Mouse (Mus musculus): ENCODE measurements around the gene Rad52.

Gene Rad52

GRCm38 (mm10) chr6:119902204-119903080 lies at the start of gene Rad52:
Gene Rad52, plus strand, starts transcription at chr6:119902698.
- peak; percentile 89 for DNase-seq (ENCODE audit: low spot score)

GRCm38 (mm10) chr6:119854156-119854555 lies 48.3 kb upstream of the Rad52 start:
- no peak for DNase-seq (ENCODE audit: low spot score)

DNA sequence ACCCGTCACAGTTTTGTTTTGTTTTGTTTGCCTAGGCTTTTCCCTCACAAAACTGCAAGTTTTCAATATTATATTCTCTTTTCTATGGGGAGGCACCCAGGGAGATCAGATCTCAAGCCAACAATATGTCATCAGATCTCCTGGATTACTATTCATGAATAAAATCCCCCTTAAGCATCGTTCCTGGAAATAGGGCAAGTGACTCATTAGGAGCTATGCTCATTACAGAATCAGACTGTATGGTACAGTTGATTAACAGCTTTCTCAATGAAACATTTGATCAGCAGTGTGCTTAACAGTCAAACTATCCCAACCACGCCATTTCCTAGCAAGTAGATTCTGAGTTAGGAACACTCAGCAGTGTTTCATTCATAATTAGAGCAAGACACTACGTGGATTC lies 47.0 kb upstream of the Rad52 start:
- DNase-seq (ENCODE audit: low spot score) = no peak

DNA sequence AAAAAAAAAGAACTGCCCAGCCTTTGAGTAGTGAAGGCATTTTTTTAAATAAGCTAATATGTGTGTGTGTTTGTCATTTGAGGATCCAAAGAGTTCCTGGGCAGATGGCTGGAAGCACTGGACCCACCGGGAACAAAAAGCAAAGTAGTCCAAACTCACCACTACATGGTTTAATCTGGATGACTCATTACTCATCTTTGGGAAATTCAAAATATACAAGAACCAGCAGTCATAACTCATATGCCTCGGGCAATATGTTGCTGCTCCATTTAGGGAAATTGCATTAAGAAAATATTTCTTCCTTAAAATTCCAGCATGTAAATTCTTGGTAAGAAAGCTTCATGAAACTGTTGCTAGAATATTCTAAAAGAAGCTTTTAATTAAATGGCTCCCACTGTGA lies 42.3 kb upstream of the Rad52 start:
- no peak for DNase-seq (ENCODE audit: low spot score)

GRCm38 (mm10) chr6:119861519-119861918 lies 41.0 kb upstream of the Rad52 start:
- DNase-seq (ENCODE audit: low spot score) = no peak

- DNase-seq (ENCODE audit: low spot score) = peak; percentile 23
Observed at GRCm38 (mm10) chr6:119864341-119865034, 38.0 kb upstream of the Rad52 start.

DNA sequence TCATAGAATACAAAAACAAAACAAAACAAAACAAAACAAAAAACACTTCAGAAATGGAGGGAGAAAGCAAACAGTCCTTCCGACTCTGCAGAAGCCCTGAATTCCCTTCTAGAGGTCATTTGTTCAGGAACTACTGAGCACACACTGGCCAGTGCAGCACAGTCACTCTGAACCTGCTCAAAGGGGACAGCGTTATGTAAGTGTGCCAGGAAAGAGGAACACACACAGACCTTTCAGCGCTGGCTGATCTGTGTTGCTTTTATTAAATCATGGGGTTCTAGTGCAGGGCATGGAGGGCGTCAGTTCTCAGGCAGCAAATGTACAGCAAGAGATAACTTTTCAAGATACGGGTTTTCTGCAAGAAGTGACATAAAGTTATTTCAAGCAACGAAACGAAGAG lies 19.3 kb upstream of the Rad52 start:
- no peak for DNase-seq (ENCODE audit: low spot score)

DNA sequence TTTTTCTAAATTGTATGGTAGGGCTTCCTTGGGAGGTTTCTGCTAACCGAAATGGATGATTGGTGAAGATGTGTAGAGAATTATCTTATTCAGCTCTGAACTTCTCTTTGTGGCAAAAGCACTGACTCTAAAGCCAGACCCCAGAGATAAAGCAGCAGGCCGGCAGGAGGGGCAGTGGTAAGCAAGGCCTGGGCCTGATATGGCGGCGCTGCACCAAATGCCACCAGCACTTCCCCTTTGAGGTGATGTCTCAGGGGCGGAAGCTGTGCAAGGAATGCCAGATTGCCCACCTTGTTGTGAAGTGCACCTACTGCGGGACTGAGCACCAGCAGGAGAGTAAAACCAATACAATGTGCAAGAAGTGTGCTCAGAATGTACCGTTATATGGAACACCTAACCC lies 9.8 kb upstream of the Rad52 start:
- DNase-seq (ENCODE audit: low spot score) = no peak

GRCm38 (mm10) chr6:119903081-119903789 lies 737 bp downstream of the Rad52 start:
- DNase-seq (ENCODE audit: low spot score) = no peak

DNA sequence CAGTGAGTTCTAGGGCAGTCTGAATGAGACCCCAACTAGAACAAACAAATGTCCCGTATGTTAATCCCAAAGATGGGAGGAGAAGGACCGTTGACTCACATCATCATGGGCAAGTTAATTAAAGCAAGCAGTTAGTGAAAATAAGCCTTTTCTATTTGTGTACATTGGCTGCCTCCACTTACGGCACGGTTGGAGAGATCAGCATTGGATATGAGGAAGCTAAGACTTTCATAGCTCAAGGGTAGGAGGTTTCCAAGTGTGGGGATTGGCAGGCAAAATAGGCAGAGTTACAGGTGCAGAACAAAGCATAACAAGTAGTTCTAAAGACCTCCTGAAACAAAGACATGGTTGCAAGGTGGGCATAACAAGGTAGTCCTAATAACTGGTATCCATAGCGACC lies 3.0 kb downstream of the Rad52 start:
- DNase-seq (ENCODE audit: low spot score) = no peak

GRCm38 (mm10) chr6:119912046-119912445 lies 9.5 kb downstream of the Rad52 start:
- DNase-seq (ENCODE audit: low spot score) = no peak

- DNase-seq (ENCODE audit: low spot score) = no peak
Observed at GRCm38 (mm10) chr6:119915710-119916109, 13.2 kb downstream of the Rad52 start.

- peak; percentile 22 for DNase-seq (ENCODE audit: low spot score)
Observed at GRCm38 (mm10) chr6:119918561-119919181, 16.2 kb downstream of the Rad52 start.

DNA sequence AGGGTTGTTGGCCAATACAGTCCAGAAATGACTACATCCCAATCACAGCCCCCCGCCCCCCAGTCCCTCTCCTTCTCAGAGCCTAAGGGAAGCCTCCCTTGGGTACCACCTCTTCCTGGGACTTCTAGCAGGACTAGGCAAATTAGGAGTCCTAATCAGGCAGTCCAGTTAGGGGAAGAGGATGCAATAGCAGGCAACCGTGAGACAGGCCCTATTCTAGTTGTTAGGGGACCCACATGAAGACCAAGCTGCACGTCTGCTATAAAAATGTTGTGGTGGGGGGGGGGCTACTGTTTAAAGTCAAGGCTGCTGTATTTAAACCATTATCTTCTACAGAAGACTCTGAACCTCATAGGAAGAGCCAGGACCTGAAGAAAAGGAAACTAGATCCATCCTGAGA lies 19.6 kb downstream of the Rad52 start:
- no peak for DNase-seq (ENCODE audit: low spot score)

- DNase-seq (ENCODE audit: low spot score) = no peak
Observed at GRCm38 (mm10) chr6:119922544-119922943, 20.0 kb downstream of the Rad52 start.

GRCm38 (mm10) chr6:119924235-119925005 lies 21.9 kb downstream of the Rad52 start:
- peak; percentile 30 for DNase-seq (ENCODE audit: low spot score)

All from lung, postnatal 25 days (tissue).